Mouse (Mus musculus) effector memory CD4-positive, alpha-beta T cell, adult 7 months (primary cell): ENCODE data around the gene Olfr739. TPM values are rescaled to one million over a fixed set of nuclear protein-coding genes. Genes with fewer than 3 reads are reported as not detected.

Experiments used
- polyA plus RNA-seq: library from polyadenylated mRNA; unstranded; fragments of 100-300 nt; shearing (Covaris generic); gene quantifications from one replicate; pipeline ENCODE4 v1.2.1, GENCODE M21; 2017

Olfr739 gene
- not detected for polyA plus RNA-seq

DNA sequence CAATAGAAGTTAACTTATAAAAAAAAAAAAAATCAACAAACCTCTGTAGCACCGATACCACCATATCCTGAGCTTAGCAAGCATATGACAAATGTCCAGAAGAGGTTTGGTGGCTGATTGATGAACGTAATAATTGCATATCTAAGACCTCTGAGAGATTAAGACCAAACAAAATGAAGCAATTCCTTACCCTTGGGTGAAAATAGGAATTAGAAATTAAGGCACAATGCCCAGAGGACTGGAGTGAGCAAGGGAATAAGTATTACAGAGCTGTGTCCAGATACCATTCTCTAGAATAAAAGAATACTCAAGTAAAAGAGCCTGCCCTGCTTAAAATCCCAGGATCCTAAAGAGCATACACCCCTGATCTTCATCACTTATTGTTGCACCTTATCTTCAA, at the start of gene Olfr739:
Olfr739 (plus strand) TSS at position 301 of the 400 bp plus-strand sequence.

DNA sequence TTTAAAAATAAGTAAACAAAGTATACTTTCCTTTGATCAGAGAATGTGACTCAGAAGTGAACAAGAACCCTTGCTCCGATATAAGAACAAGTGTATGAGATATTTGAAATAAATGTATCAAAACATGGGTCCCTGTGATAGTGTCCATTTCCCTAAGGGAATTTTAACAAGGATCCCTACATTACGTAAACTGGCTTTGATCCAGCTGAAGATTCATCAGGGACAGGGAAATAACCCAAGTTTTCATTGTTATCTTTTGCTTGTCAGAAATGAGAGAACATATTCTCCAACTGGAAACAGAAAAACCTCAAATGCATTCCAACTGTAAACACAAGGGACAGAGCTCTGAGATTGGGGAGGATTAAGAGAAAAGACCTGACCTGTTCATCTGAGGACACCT, 37.6 kb upstream of the Olfr739 start, which contains the start of gene Olfr736:
Olfr736 (plus strand) TSS at position 301 of the 400 bp plus-strand sequence.

DNA sequence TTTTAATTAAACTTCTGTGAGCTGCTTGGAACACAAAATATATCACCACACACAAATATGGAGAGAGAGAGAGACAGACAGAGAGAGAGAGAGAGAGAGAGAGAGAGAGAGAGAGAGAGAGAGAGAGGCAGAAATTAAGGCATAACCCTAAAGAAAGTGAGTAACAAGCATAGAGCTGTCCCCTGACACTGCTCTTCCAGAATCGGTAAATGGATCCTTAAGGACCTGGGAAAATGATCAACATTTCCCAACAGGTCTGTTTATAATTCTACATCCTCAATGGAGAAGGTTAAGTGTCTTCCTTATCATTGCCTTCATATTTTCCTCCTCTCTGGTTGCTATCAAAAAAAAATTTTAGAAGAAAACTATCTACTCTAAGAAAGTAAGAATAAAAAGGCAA, 11.2 kb upstream of the Olfr739 start, which contains the start of gene Olfr738:
Olfr738 (plus strand) TSS at position 301 of the 400 bp plus-strand sequence.

DNA sequence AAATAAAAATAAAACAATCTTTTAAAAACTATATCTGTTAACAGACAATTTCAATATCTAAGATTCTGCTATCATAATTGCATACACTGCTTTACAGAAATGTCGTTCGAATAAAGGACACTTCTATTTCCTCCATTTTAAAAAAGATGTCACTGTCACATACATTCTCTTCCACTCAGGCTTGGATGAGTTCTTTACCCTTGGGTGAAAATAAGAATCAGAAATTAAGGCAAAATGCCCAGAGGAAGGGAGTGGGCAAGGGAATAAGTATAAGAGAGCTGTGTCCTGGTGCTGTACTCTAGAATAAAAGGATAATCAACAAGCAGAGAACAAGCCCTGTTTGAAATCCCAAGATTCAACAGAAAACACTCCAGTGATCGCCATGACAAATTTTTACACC, 26.8 kb downstream of the Olfr739 start, which contains the start of gene Olfr740:
Olfr740 (plus strand) TSS at position 301 of the 400 bp plus-strand sequence.

DNA sequence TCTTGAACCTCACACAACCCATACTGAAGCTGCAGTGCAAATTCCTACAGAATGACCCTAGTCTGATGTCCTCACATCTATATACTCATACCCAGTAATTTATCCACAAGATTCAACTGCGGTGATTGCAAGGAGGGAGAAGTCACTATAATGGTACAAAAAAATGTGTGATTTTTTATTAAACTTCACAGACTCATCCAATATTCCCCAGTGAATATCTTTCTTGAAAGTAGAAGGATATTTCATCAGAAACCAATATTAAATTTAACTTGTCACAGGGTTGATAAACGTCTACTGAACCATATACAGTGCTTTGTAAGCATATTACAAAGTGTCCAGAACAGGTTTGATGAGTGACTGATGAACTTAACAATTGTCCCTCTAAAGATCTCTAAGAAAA, 54.0 kb downstream of the Olfr739 start, which contains the start of gene Olfr741:
Olfr741 (plus strand) TSS at position 301 of the 400 bp plus-strand sequence.

Other genes starting within 250 kb of the Olfr739 start
- gene Olfr730, start 230.4 kb upstream of the Olfr739 start, polyA plus RNA-seq: not detected
- not detected for gene Olfr731, start 176.8 kb upstream of the Olfr739 start, polyA plus RNA-seq
- not detected for gene Olfr732, start 134.4 kb upstream of the Olfr739 start, polyA plus RNA-seq
- 0.15 TPM for gene Olfr733, start 117.1 kb upstream of the Olfr739 start, polyA plus RNA-seq
- gene Olfr734, start 91.9 kb upstream of the Olfr739 start, polyA plus RNA-seq: not detected
- not detected for gene Olfr735, start 69.8 kb upstream of the Olfr739 start, polyA plus RNA-seq
- gene Tlr11, start 60.7 kb upstream of the Olfr739 start, polyA plus RNA-seq: not detected
- not detected for gene Olfr736, start 37.5 kb upstream of the Olfr739 start, polyA plus RNA-seq
- not detected for gene Olfr738, start 11.1 kb upstream of the Olfr739 start, polyA plus RNA-seq
- gene Olfr740, start 26.9 kb downstream of the Olfr739 start, polyA plus RNA-seq: not detected
- gene Olfr741, start 54.1 kb downstream of the Olfr739 start, polyA plus RNA-seq: 0.21 TPM
- gene Olfr742, start 85.0 kb downstream of the Olfr739 start, polyA plus RNA-seq: not detected
- not detected for gene Olfr743, start 103.2 kb downstream of the Olfr739 start, polyA plus RNA-seq
- gene Olfr744, start 196.3 kb downstream of the Olfr739 start, polyA plus RNA-seq: not detected
- gene Olfr745, start 220.8 kb downstream of the Olfr739 start, polyA plus RNA-seq: not detected
- not detected for gene Olfr746, start 228.5 kb downstream of the Olfr739 start, polyA plus RNA-seq